Mouse (Mus musculus): Measurements from ENCODE around the gene Coa4.

DNA sequence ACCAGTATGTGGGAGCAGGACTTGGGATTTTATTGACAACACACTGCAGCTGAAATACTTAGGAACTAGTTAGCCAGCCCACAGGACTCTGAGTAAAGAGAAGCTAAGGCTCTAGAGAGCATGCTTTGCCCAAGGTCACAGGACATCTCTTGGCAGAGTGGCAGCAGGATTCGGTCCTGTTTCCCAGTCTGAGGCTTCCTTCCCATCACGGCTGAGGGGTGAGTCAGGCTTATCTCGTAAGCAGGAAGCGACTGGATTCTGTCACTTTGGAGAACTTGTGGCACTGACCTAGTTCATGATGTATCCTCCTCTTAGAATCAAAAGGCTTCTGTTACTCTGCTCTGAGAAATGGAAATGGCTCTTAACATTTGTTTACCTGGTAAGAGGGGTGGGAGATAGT lies 10.8 kb downstream of the Coa4 start:
- TF ChIP-seq CTCF (IDR thresholded peaks at IDR 0.05; ENCODE audit: low read depth) (no peak), EP300 (IDR thresholded peaks at IDR 0.05; ENCODE audit: low read depth) (no peak; the same call in 1 of the 2 replicates)
